Mouse (Mus musculus): ENCODE measurements at regions not wholly inside any gene's neighbourhood (a gene's known extent, or its start where the extent isn't known, plus 50 kb on each side); places are given as distances from the start of the nearest gene placed in this dataset.
"Not testable (repeated sequence)": the region's sequence is repeated elsewhere in the genome, so short reads cannot be mapped to it uniquely, and the experiment has no call there.

GRCm38 (mm10) chr6:9820311-9821243 lies 872.3 kb downstream of the Nxph1 start:
- Histone ChIP-seq H3K36me3 (ENCODE audit: control insufficient read depth, insufficient read depth, low read length) (no peaks in the 10 kb centered on the region), H3K4me1 (replicated peaks; ENCODE audit: control insufficient read depth, insufficient read depth, low read length) (no peaks in the 10 kb centered on the region), H3K27ac (ENCODE audit: low read depth) (no peak overlapping the region), H3K4me2 (ENCODE audit: low read length) (no peak overlapping the region), H3K27me3 (replicated peaks; ENCODE audit: control insufficient read depth, insufficient read depth, low read length) (no peaks in the 10 kb centered on the region), H3K9ac (ENCODE audit: low read length) (no peak overlapping the region), H3K9me3 (ENCODE audit: control insufficient read depth, low read length) (no peaks in the 10 kb centered on the region), H3K4me3 (ENCODE audit: low read depth, low read length) (no peak overlapping the region)
- DNase-seq (ENCODE audit: low spot score), result no peak
- WGBS, result 83% methylated on average over 7 of the region's 7 CpGs
- ATAC-seq (replicated peaks; ENCODE audit: low FRiP score, low TSS enrichment, low read depth), result no peak

GRCm38 (mm10) chr6:9834884-9835476 lies 886.7 kb downstream of the Nxph1 start:
- no peaks in the 10 kb centered on the region for H3K27me3 ChIP-seq (replicated peaks; ENCODE audit: control insufficient read depth, insufficient read depth, low read length)
- ATAC-seq (replicated peaks; ENCODE audit: low FRiP score, low TSS enrichment, low read depth) (no peak), DNase-seq (ENCODE audit: low spot score) (no peak)
- H3K9me3 ChIP-seq (ENCODE audit: control insufficient read depth, low read length), result no peaks in the 10 kb centered on the region
- no peaks in the 10 kb centered on the region for H3K36me3 ChIP-seq (ENCODE audit: control insufficient read depth, insufficient read depth, low read length)
- no peak overlapping the region for H3K4me3 ChIP-seq (ENCODE audit: low read depth, low read length)
- 55% methylated on average over 5 of the region's 5 CpGs for WGBS
- H3K4me2 ChIP-seq (ENCODE audit: low read length), result no peak overlapping the region
- no peak overlapping the region for H3K9ac ChIP-seq (ENCODE audit: low read length)
- H3K4me1 ChIP-seq (replicated peaks; ENCODE audit: control insufficient read depth, insufficient read depth, low read length), result no peaks in the 10 kb centered on the region
- H3K27ac ChIP-seq (ENCODE audit: low read depth), result no peak overlapping the region

GRCm38 (mm10) chr6:9842391-9842790 lies 894.2 kb downstream of the Nxph1 start:
- ATAC-seq (replicated peaks; ENCODE audit: low FRiP score, low TSS enrichment, low read depth), result no peak
- Histone ChIP-seq H3K27me3 (replicated peaks; ENCODE audit: control insufficient read depth, insufficient read depth, low read length) (no peaks in the 10 kb centered on the region), H3K36me3 (ENCODE audit: control insufficient read depth, insufficient read depth, low read length) (no peaks in the 10 kb centered on the region), H3K4me2 (ENCODE audit: low read length) (no peak overlapping the region), H3K4me3 (ENCODE audit: low read depth, low read length) (no peak overlapping the region), H3K27ac (ENCODE audit: low read depth) (no peak overlapping the region), H3K9me3 (ENCODE audit: control insufficient read depth, low read length) (no peaks in the 10 kb centered on the region), H3K9ac (ENCODE audit: low read length) (no peak overlapping the region), H3K4me1 (replicated peaks; ENCODE audit: control insufficient read depth, insufficient read depth, low read length) (no peaks in the 10 kb centered on the region)
- 88% methylated on average over 2 of the region's 2 CpGs for WGBS
- DNase-seq (ENCODE audit: low spot score), result no peak

- H3K4me2 ChIP-seq (ENCODE audit: low read length), result not testable (repeated sequence)
Measured at GRCm38 (mm10) chr6:9889853-9890252, 941.6 kb downstream of the Nxph1 start.

More at GRCm38 (mm10) chr6:9889853-9890252, 941.6 kb downstream of the Nxph1 start:
- not testable (repeated sequence) for H3K4me3 ChIP-seq (ENCODE audit: low read depth, low read length); H3K9ac ChIP-seq (ENCODE audit: low read length); H3K36me3 ChIP-seq (ENCODE audit: control insufficient read depth, insufficient read depth, low read length); H3K4me1 ChIP-seq (replicated peaks; ENCODE audit: control insufficient read depth, insufficient read depth, low read length); H3K27me3 ChIP-seq (replicated peaks; ENCODE audit: control insufficient read depth, insufficient read depth, low read length); H3K27ac ChIP-seq (ENCODE audit: low read depth); H3K9me3 ChIP-seq (ENCODE audit: control insufficient read depth, low read length); DNase-seq (ENCODE audit: low spot score)
- ATAC-seq (replicated peaks; ENCODE audit: low FRiP score, low TSS enrichment, low read depth), result peak; percentile 100
- 84% methylated on average over 8 of the region's 8 CpGs for WGBS

Data from intestine, embryonic 14.5 days (tissue).